14 mouse cellular contexts compared by ENCODE assay signal in the genomic region with DNA sequence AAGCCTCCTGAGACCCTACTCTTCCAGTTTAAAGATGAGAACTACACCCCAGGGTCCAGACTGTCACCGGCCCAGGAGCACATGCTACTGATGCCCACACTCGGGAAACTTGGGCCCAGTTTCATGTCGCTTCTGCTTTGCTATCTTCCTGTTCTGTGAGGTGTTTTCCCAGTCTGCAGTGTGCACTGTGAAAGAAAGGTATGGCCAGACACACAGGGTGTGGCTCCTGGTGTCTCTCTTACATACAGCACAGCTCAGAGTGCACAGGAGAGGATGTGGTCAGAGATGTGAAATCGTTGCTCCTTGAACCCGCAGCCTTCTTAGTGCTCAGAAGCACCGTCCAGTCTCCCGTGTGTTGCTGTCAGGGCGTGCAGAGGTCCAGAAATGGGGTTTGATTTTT. TPM values are rescaled to one million over a fixed set of nuclear protein-coding genes. Genes with fewer than 3 reads are reported as not detected.
DNase-seq lines count a peak whose midpoint lies in the region; ATAC-seq and TF ChIP-seq lines count a peak whose summit lies in the region.
"Had no signal": no experiment of that assay in that cellular context is flagged by ENCODE, and none has a peak within 500 bp of the region (broad histone marks: within the 10 kb centered on the region; RNA-seq: fewer than 3 reads in every experiment).

No protein-coding gene starts in this region.

- peaks cover 6% of the 10 kb centered on the region for H3K27me3 ChIP-seq in megakaryocyte, embryonic 14.5 days (replicated peaks)
- no peaks in the 10 kb centered on the region for H3K27me3 ChIP-seq in stomach, postnatal 0 days (ENCODE audit: control insufficient read depth, insufficient read depth, low read length)
- H3K27me3 ChIP-seq: heart, embryonic 15.5 days; liver, embryonic 13.5 days; stomach, embryonic 15.5 days had no signal

- H3K9me3 ChIP-seq in megakaryocyte, embryonic 14.5 days: 0 out of 2 replicates have a peak, but pooled peaks cover 4% of the 10 kb centered on the region
- no peaks in the 10 kb centered on the region for H3K9me3 ChIP-seq in stomach, postnatal 0 days (ENCODE audit: control insufficient read depth, low read length)
- H3K9me3 ChIP-seq: heart, embryonic 15.5 days; liver, embryonic 13.5 days; stomach, embryonic 15.5 days had no signal

- H3K36me3 ChIP-seq in megakaryocyte, embryonic 14.5 days (replicated peaks; ENCODE audit: low read length): no peaks in the 10 kb centered on the region
- H3K36me3 ChIP-seq in stomach, postnatal 0 days (ENCODE audit: control insufficient read depth, insufficient read depth, low read length): no peaks in the 10 kb centered on the region
- H3K36me3 ChIP-seq: heart, embryonic 15.5 days; liver, embryonic 13.5 days; stomach, embryonic 15.5 days had no signal

- WGBS in stomach, postnatal 0 days: 79% methylated on average over 8 of the region's 8 CpGs

- TF ChIP-seq EP300 in stomach, postnatal 0 days (optimal IDR thresholded peaks at IDR 0.05): no peak

- no peak overlapping the region for H3K27ac ChIP-seq in stomach, postnatal 0 days (replicated peaks)
- H3K27ac ChIP-seq: gastrocnemius, adult 2 months; heart, embryonic 15.5 days; liver, embryonic 13.5 days; stomach, embryonic 15.5 days had no signal

- H3K4me2 ChIP-seq in stomach, postnatal 0 days (replicated peaks; ENCODE audit: low read depth): no peak overlapping the region
- H3K4me2 ChIP-seq: heart, embryonic 15.5 days; liver, embryonic 13.5 days; stomach, embryonic 15.5 days had no signal

- no peak overlapping the region for H3K9ac ChIP-seq in stomach, postnatal 0 days (ENCODE audit: low read length)
- H3K9ac ChIP-seq: heart, embryonic 15.5 days; liver, embryonic 13.5 days; stomach, embryonic 15.5 days had no signal

- TF ChIP-seq CTCF in stomach, postnatal 0 days (IDR thresholded peaks at IDR 0.05; ENCODE audit: low read depth): no peak

- H3K4me1 ChIP-seq in megakaryocyte, embryonic 14.5 days: peaks cover 14% of the 10 kb centered on the region
- no peaks in the 10 kb centered on the region for H3K4me1 ChIP-seq in stomach, postnatal 0 days (replicated peaks; ENCODE audit: control insufficient read depth, insufficient read depth)
- H3K4me1 ChIP-seq: heart, embryonic 15.5 days; liver, embryonic 13.5 days had no signal

- H3K4me3 ChIP-seq in megakaryocyte, embryonic 14.5 days (replicated peaks): peak overlapping the region; percentile 77
- no peak overlapping the region for H3K4me3 ChIP-seq in stomach, postnatal 0 days (ENCODE audit: low read depth, low read length)
- H3K4me3 ChIP-seq: gastrocnemius, adult 2 months; heart, embryonic 15.5 days; liver, embryonic 13.5 days; stomach, embryonic 15.5 days had no signal

- DNase-seq in CD4-positive, CD25-positive, alpha-beta regulatory T cell, adult 2 months (ENCODE audit: low read depth, low spot score): peak; percentile 78
- peak; percentile 74 for DNase-seq in T-cell, adult 2 months (ENCODE audit: low spot score)
- no peak for DNase-seq in stomach, postnatal 0 days (ENCODE audit: low spot score)
- no peak for DNase-seq in gastrocnemius, postnatal 10 days
- no peak for DNase-seq in urinary bladder, postnatal 14 days (ENCODE audit: low spot score)
- no peak for DNase-seq in frontal cortex, postnatal 36 days (ENCODE audit: low spot score in 2 of 2)
- DNase-seq: cerebellum, postnatal 36 days; gastrocnemius, adult 2 months; layer of hippocampus, postnatal 36 days; liver, embryonic 13.5 days; midbrain, embryonic 14.5 days had no signal

- ATAC-seq in stomach, postnatal 0 days (ENCODE audit: low FRiP score, low TSS enrichment): 0 out of 2 replicates have a peak, but pooled peaks have one; percentile 36

RNA-seq across cellular contexts. Expression of a gene that starts 28.0 kb away (rescaled TPM):
- polyA plus RNA-seq in megakaryocyte, embryonic 14.5 days (2012; ENCODE audit: insufficient read depth, low replicate concordance): 9.6 and 32.4 TPM in 2 replicates
- 214 and 223 TPM in 2 replicates for polyA plus RNA-seq in stomach, postnatal 0 days (2015; fragmentation: Nextera tagmentation; extraction: Ambion mirVana)
- total RNA-seq in gastrocnemius, postnatal 10 days (2021): 10 to 100 TPM; 31.9 to 41.5 TPM

Comparison
In these comparisons a context has a peak if more than half of its experiments do, and no peak if none do; other contexts are left out.
1. DNase-seq: peak in CD4-positive, CD25-positive, alpha-beta regulatory T cell, adult 2 months (single experiment) and T-cell, adult 2 months (single experiment); none in stomach, postnatal 0 days (single experiment), gastrocnemius, postnatal 10 days (single experiment), urinary bladder, postnatal 14 days (single experiment) and frontal cortex, postnatal 36 days (0 of 2).